Mouse (Mus musculus) C2C12 (cell line): ENCODE measurements around the gene Txndc9. TPM values are rescaled to one million over a fixed set of nuclear protein-coding genes. Genes with fewer than 3 reads are reported as not detected.

Experiments
- H3K27me3 ChIP-seq: one replicate; pipeline ENCODE4 v1.6.1; 2011; ENCODE audit not compliant: control insufficient read depth, insufficient read depth, insufficient read length
- H3K36me3 ChIP-seq: one replicate; pipeline ENCODE4 v1.6.1; 2011; ENCODE audit not compliant: control insufficient read depth, insufficient read depth
- H3K4me3 ChIP-seq: one replicate; pipeline ENCODE4 v1.5.1; 2011; ENCODE audit warnings: mild to moderate bottlenecking, control low read depth; ENCODE audit not compliant: poor library complexity, insufficient read depth, severe bottlenecking
- H3K79me2 ChIP-seq: one replicate; pipeline ENCODE4 v1.6.1; 2011; ENCODE audit not compliant: control insufficient read depth, insufficient read depth
- H3K79me3 ChIP-seq: one replicate; pipeline ENCODE4 v1.6.1; 2011; ENCODE audit warnings: low read depth, control low read depth
- H3ac ChIP-seq: one replicate; pipeline ENCODE3; 2011; ENCODE audit warnings: low read depth; ENCODE audit not compliant: control insufficient read depth, insufficient read length
- CEBPB ChIP-seq: IDR thresholded peaks from one replicate; pipeline ENCODE4 v1.6.1; 2011; ENCODE audit warnings: low read depth, mild to moderate bottlenecking, control low read depth, moderate library complexity
- CTCF ChIP-seq: IDR thresholded peaks from one replicate; pipeline ENCODE4 v1.5.1; 2011; ENCODE audit not compliant: control insufficient read depth, insufficient read depth, insufficient read length
- FOSL1 ChIP-seq: IDR thresholded peaks from one replicate; pipeline ENCODE4 v1.8.0; 2011; ENCODE audit warnings: mild to moderate bottlenecking, low read length; ENCODE audit not compliant: poor library complexity, insufficient read depth, severe bottlenecking
- MAX ChIP-seq: IDR thresholded peaks from one replicate; pipeline ENCODE4 v1.6.1; 2011; ENCODE audit warnings: mild to moderate bottlenecking, control low read depth
- MYOD1 ChIP-seq: IDR thresholded peaks from one replicate; pipeline ENCODE4 v1.6.1; 2011; ENCODE audit warnings: low read depth; ENCODE audit not compliant: control insufficient read depth, insufficient read length
- MYOG ChIP-seq: IDR thresholded peaks from one replicate; pipeline ENCODE4 v1.6.1; 2011; ENCODE audit not compliant: control insufficient read depth, insufficient read length; ENCODE audit errors: extremely low read depth
- USF1 ChIP-seq: IDR thresholded peaks from one replicate; pipeline ENCODE4 v1.6.1; 2011; ENCODE audit warnings: low read depth, mild to moderate bottlenecking, control low read depth, moderate library complexity
- polyA plus RNA-seq: library from polyadenylated mRNA; unstranded; fragments of >200 nt; fragmentation: generic; extraction: Trizol; gene quantifications from one replicate; pipeline ENCODE4 v1.2.1, GENCODE M21; 2012; ENCODE audit warnings: missing spikeins

The Txndc9 gene
- polyA plus RNA-seq, 1 experiment = 41.1 TPM

GRCm38 (mm10) chr1:38003046-38003445 is 5.4 kb upstream of the Txndc9 start:
- Histone ChIP-seq H3K79me2 (peaks cover 100% of the 10 kb centered on the region), H3ac (no peak overlapping the region), H3K27me3 (no peaks in the 10 kb centered on the region), H3K4me3 (no peak overlapping the region), H3K36me3 (peaks cover 7% of the 10 kb centered on the region), H3K79me3 (peaks cover 95% of the 10 kb centered on the region)
- no peak for TF ChIP-seq MYOG
- TF ChIP-seq USF1 = no peak
- no peak for TF ChIP-seq MYOD1
- no peak for TF ChIP-seq MAX
- no peak for TF ChIP-seq FOSL1
- TF ChIP-seq CEBPB = no peak
- TF ChIP-seq CTCF = no peak

- H3ac ChIP-seq = no peak overlapping the region
- H3K4me3 ChIP-seq = no peak overlapping the region
- peaks cover 7% of the 10 kb centered on the region for H3K36me3 ChIP-seq
- H3K79me3 ChIP-seq = peaks cover 85% of the 10 kb centered on the region
- peaks cover 99% of the 10 kb centered on the region for H3K79me2 ChIP-seq
- H3K27me3 ChIP-seq = no peaks in the 10 kb centered on the region
- TF ChIP-seq USF1 (no peak), MAX (no peak), CTCF (no peak), MYOG (no peak), MYOD1 (no peak), FOSL1 (no peak), CEBPB (no peak)
Observed at GRCm38 (mm10) chr1:38001956-38002355, 4.3 kb upstream of the Txndc9 start.

DNA sequence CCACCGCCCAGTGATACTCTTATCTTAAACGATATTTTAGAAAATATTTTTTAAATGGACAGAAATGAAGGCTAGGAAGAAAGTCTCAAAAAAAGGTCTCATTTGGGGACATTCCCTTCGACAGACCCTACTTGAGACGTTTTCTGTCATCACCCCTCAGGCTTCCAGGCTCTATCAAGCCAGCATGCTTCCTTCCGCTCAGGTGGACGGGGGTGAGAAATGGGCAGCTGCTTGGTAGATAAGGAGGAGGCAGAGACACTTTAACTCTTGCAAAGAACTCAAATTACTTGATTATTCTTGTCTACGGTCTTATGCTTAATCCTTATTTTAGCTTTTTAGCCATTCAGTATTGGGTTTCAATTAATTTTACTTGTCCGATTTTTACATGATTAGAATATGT is 3.2 kb upstream of the Txndc9 start:
- H3K4me3 ChIP-seq = no peak overlapping the region
- H3K27me3 ChIP-seq = no peaks in the 10 kb centered on the region
- TF ChIP-seq MYOG (no peak), USF1 (no peak), MAX (no peak), CEBPB (no peak), FOSL1 (no peak), CTCF (no peak), MYOD1 (no peak)
- peaks cover 7% of the 10 kb centered on the region for H3K36me3 ChIP-seq
- peaks cover 99% of the 10 kb centered on the region for H3K79me2 ChIP-seq
- H3ac ChIP-seq = no peak overlapping the region
- peaks cover 83% of the 10 kb centered on the region for H3K79me3 ChIP-seq

- H3K4me3 ChIP-seq = no peak overlapping the region
- H3K36me3 ChIP-seq = peaks cover 19% of the 10 kb centered on the region
- TF ChIP-seq USF1 = no peak
- TF ChIP-seq CEBPB = no peak
- no peak for TF ChIP-seq CTCF
- TF ChIP-seq MAX = no peak
- TF ChIP-seq MYOD1 = no peak
Observed at GRCm38 (mm10) chr1:37999552-37999951, 1.9 kb upstream of the Txndc9 start.

DNA sequence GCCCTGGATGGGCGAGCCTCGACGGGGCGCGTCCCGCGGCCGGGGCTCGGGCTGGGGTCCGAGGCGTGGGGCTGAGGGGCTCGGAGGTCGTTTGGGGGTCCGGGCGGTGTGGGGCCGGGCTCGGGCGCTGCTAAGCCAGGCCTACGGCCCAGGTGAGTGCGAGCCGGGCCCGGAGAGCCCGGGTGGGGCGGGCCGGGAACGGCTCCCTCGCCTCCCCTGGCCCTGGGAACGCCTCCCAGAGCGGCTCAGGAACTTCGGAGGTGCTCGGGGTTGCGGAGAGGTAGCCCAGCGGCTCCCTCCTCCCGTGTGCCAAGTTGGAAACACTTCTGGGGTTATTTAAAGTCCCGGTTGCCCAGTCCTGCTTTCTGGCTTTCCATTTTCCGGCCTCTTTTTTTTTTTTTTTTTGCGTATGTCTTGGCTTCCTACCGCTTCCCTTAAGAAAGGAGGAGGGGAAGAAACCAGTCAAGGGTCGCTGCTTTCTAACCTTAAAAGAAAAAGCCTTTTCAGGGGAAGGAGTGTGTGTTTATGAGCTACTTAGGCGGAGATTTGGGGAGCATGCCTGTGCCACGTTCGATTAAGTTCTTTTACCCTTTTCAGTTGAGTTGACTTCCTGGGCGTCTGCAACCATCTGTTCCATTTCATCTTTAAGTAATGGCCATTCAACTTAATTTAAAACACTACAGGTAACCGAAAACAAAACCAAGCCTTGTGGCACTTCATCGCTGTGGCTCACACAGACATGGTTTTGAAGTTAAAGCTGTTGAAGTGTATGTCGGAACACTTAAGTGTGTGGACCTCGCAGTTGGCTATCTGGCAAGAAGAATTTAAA is 892 bp upstream of the Txndc9 start:
- TF ChIP-seq MYOD1 (no peak), USF1 (no peak)
- Histone ChIP-seq H3K79me3 (peaks cover 79% of the 10 kb centered on the region), H3K27me3 (no peaks in the 10 kb centered on the region), H3K36me3 (peaks cover 29% of the 10 kb centered on the region), H3ac (peak overlapping the region; percentile 94), H3K79me2 (peaks cover 99% of the 10 kb centered on the region), H3K4me3 (peak overlapping the region; percentile 74)

More at GRCm38 (mm10) chr1:37999552-37999951, 1.9 kb upstream of the Txndc9 start:
- Histone ChIP-seq H3K79me2 (peaks cover 99% of the 10 kb centered on the region), H3ac (no peak overlapping the region), H3K79me3 (peaks cover 84% of the 10 kb centered on the region), H3K27me3 (no peaks in the 10 kb centered on the region)

GRCm38 (mm10) chr1:37996877-37997484 is 712 bp downstream of the Txndc9 start:
- Histone ChIP-seq H3K36me3 (peaks cover 33% of the 10 kb centered on the region), H3ac (peak overlapping the region; percentile 82), H3K79me2 (peaks cover 99% of the 10 kb centered on the region), H3K79me3 (peaks cover 70% of the 10 kb centered on the region), H3K4me3 (peak overlapping the region; percentile 74), H3K27me3 (no peaks in the 10 kb centered on the region)
- TF ChIP-seq FOSL1 = no peak
- TF ChIP-seq MYOG = no peak
- peak; percentile 26 for TF ChIP-seq CEBPB
- peak; percentile 57 for TF ChIP-seq MAX
- TF ChIP-seq USF1 = peak; percentile 91
